Mouse (Mus musculus) C2C12 (cell line): ENCODE results near the gene Gabrb3.

ENCODE experiments used
- CEBPB ChIP-seq: IDR thresholded peaks from one replicate; pipeline ENCODE4 v1.6.1; 2011; ENCODE audit warnings: low read depth, mild to moderate bottlenecking, control low read depth, moderate library complexity
- CTCF ChIP-seq: IDR thresholded peaks from one replicate; pipeline ENCODE4 v1.5.1; 2011; ENCODE audit not compliant: control insufficient read depth, insufficient read depth, insufficient read length

GRCm38 (mm10) chr7:57460354-57460753 lies 40.9 kb downstream of the Gabrb3 start:
- TF ChIP-seq CTCF, result no peak
- TF ChIP-seq CEBPB, result no peak
